Mouse (Mus musculus): ENCODE data around the gene Dennd4a. TPM values are rescaled to one million over a fixed set of nuclear protein-coding genes. Genes with fewer than 3 reads are reported as not detected.

The Dennd4a gene
- 15.3 and 19.7 TPM in 2 replicates for polyA plus RNA-seq (2014; fragmentation: Nextera tagmentation; extraction: Ambion mirVana)

- no peaks in the 10 kb centered on the region for H3K27me3 ChIP-seq (ENCODE audit: control insufficient read depth, insufficient read depth, low read length)
- H3K9ac ChIP-seq (replicated peaks; ENCODE audit: low read depth, low read length): peak within 1 kb of the TSS; percentile 76
- peak within 1 kb of the TSS; percentile 81 for H3K4me3 ChIP-seq (ENCODE audit: low read depth, low read length)
- H3K36me3 ChIP-seq (ENCODE audit: control insufficient read depth, insufficient read depth, low read length): no peaks in the 10 kb centered on the region
- peak within 1 kb of the TSS; percentile 57 for H3K4me2 ChIP-seq (ENCODE audit: low read depth, low read length)
- H3K4me1 ChIP-seq (ENCODE audit: control insufficient read depth, insufficient read depth, low read length): peaks cover 7% of the 10 kb centered on the region; the same call in 1 of the 2 replicates
- peak within 1 kb of the TSS; percentile 98 for H3K27ac ChIP-seq (ENCODE audit: low read depth, low read length)
- WGBS: under 1% methylated on average over 45 of the region's 51 CpGs
- peak; percentile 98 for ATAC-seq (ENCODE audit: low read depth)
- no peaks in the 10 kb centered on the region for H3K9me3 ChIP-seq (ENCODE audit: control insufficient read depth, low read length)
Observed at GRCm38 (mm10) chr9:64810822-64811537, at the start of gene Dennd4a. Gene Dennd4a (plus strand): TSS chr9:64811340.

- Histone ChIP-seq H3K27ac (ENCODE audit: low read depth, low read length) (no peak overlapping the region), H3K9me3 (ENCODE audit: control insufficient read depth, low read length) (no peaks in the 10 kb centered on the region), H3K4me2 (ENCODE audit: low read depth, low read length) (no peak overlapping the region), H3K27me3 (ENCODE audit: control insufficient read depth, insufficient read depth, low read length) (no peaks in the 10 kb centered on the region), H3K36me3 (ENCODE audit: control insufficient read depth, insufficient read depth, low read length) (no peaks in the 10 kb centered on the region), H3K9ac (replicated peaks; ENCODE audit: low read depth, low read length) (no peak overlapping the region), H3K4me3 (ENCODE audit: low read depth, low read length) (no peak overlapping the region), H3K4me1 (ENCODE audit: control insufficient read depth, insufficient read depth, low read length) (no peaks in the 10 kb centered on the region)
- 90% methylated on average over 2 of the region's 2 CpGs for WGBS
- ATAC-seq (ENCODE audit: low read depth): no peak
Observed at GRCm38 (mm10) chr9:64764824-64765223, 46.3 kb upstream of the Dennd4a start.

DNA sequence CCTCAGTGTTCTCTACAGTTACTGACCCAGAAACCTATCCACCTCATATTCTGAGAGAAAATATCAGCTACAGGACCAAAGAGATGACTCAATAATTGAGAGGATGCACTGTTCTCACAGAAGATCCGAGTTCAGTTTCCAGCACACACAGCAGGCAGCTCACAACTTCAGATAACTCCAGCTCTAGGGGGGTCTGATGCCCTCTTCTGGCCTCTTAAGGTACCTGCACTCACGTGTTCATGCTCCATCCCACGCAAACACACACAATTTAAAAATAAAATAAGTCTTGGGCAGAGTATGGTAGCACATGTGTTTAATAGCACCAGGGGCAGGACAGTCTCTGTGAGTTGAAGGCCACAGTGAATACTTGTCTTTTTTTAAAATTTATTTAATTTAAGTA lies 45.0 kb upstream of the Dennd4a start:
- no peak for ATAC-seq (ENCODE audit: low read depth)
- Histone ChIP-seq H3K4me3 (ENCODE audit: low read depth, low read length) (no peak overlapping the region), H3K27me3 (ENCODE audit: control insufficient read depth, insufficient read depth, low read length) (no peaks in the 10 kb centered on the region), H3K4me2 (ENCODE audit: low read depth, low read length) (no peak overlapping the region), H3K9me3 (ENCODE audit: control insufficient read depth, low read length) (no peaks in the 10 kb centered on the region), H3K4me1 (ENCODE audit: control insufficient read depth, insufficient read depth, low read length) (no peaks in the 10 kb centered on the region), H3K27ac (ENCODE audit: low read depth, low read length) (no peak overlapping the region), H3K36me3 (ENCODE audit: control insufficient read depth, insufficient read depth, low read length) (no peaks in the 10 kb centered on the region), H3K9ac (replicated peaks; ENCODE audit: low read depth, low read length) (no peak overlapping the region)
- WGBS: 89% methylated on average over 3 of the region's 3 CpGs

- no peak for ATAC-seq (ENCODE audit: low read depth)
- Histone ChIP-seq H3K27ac (ENCODE audit: low read depth, low read length) (no peak overlapping the region), H3K9ac (replicated peaks; ENCODE audit: low read depth, low read length) (no peak overlapping the region), H3K27me3 (ENCODE audit: control insufficient read depth, insufficient read depth, low read length) (no peaks in the 10 kb centered on the region), H3K4me2 (ENCODE audit: low read depth, low read length) (no peak overlapping the region), H3K4me1 (ENCODE audit: control insufficient read depth, insufficient read depth, low read length) (no peaks in the 10 kb centered on the region), H3K36me3 (ENCODE audit: control insufficient read depth, insufficient read depth, low read length) (no peaks in the 10 kb centered on the region), H3K4me3 (ENCODE audit: low read depth, low read length) (no peak overlapping the region), H3K9me3 (ENCODE audit: control insufficient read depth, low read length) (no peaks in the 10 kb centered on the region)
- WGBS: 48% methylated on average over 1 of the region's 1 CpGs
Observed at GRCm38 (mm10) chr9:64767796-64768195, 43.3 kb upstream of the Dennd4a start.

DNA sequence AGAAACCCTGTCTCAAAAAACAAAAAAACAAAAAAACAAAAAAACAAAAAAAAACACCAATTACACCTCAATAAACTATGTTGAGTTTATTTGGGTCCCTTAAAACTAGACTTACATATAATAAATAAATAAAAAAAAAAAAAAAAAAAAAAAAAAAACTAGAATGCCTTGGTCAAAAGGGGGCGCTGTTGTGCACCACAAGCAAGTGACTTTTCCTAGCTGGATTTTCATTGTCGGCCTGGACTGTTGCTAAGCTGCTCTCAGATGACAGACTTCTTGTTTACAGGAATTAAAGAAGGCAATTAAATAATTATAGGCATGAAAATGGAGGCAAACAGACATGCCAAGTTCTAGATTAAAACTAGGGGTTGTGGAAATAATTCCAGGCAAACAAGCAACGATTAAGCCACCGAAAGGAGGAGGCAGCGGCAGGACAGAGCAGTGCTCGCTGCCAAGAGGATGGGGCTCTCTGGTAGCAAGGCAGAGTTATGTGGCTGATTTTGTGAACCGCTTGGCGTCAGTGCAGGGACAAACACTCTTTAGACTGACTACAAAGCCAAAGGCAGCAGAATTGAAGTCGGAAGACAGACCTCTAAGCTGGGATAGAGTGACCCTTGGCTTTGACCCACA lies 42.0 kb upstream of the Dennd4a start:
- WGBS: 39% methylated on average over 9 of the region's 9 CpGs
- no peaks in the 10 kb centered on the region for H3K4me1 ChIP-seq (ENCODE audit: control insufficient read depth, insufficient read depth, low read length)
- ATAC-seq (ENCODE audit: low read depth): no peak
- H3K4me2 ChIP-seq (ENCODE audit: low read depth, low read length): no peak overlapping the region
- no peaks in the 10 kb centered on the region for H3K27me3 ChIP-seq (ENCODE audit: control insufficient read depth, insufficient read depth, low read length)
- H3K36me3 ChIP-seq (ENCODE audit: control insufficient read depth, insufficient read depth, low read length): no peaks in the 10 kb centered on the region
- H3K9me3 ChIP-seq (ENCODE audit: control insufficient read depth, low read length): no peaks in the 10 kb centered on the region
- peak overlapping the region; percentile 23; the same call in 1 of the 2 replicates for H3K27ac ChIP-seq (ENCODE audit: low read depth, low read length)
- no peak overlapping the region for H3K9ac ChIP-seq (replicated peaks; ENCODE audit: low read depth, low read length)
- no peak overlapping the region for H3K4me3 ChIP-seq (ENCODE audit: low read depth, low read length)

GRCm38 (mm10) chr9:64769911-64770310 lies 41.2 kb upstream of the Dennd4a start:
- no peaks in the 10 kb centered on the region for H3K36me3 ChIP-seq (ENCODE audit: control insufficient read depth, insufficient read depth, low read length)
- WGBS: 94% methylated on average over 6 of the region's 6 CpGs
- ATAC-seq (ENCODE audit: low read depth): no peak
- no peak overlapping the region for H3K4me3 ChIP-seq (ENCODE audit: low read depth, low read length)
- no peak overlapping the region for H3K4me2 ChIP-seq (ENCODE audit: low read depth, low read length)
- H3K9ac ChIP-seq (replicated peaks; ENCODE audit: low read depth, low read length): no peak overlapping the region
- H3K9me3 ChIP-seq (ENCODE audit: control insufficient read depth, low read length): no peaks in the 10 kb centered on the region
- H3K27me3 ChIP-seq (ENCODE audit: control insufficient read depth, insufficient read depth, low read length): no peaks in the 10 kb centered on the region
- no peak overlapping the region for H3K27ac ChIP-seq (ENCODE audit: low read depth, low read length)
- H3K4me1 ChIP-seq (ENCODE audit: control insufficient read depth, insufficient read depth, low read length): no peaks in the 10 kb centered on the region; the same call in 1 of the 2 replicates

DNA sequence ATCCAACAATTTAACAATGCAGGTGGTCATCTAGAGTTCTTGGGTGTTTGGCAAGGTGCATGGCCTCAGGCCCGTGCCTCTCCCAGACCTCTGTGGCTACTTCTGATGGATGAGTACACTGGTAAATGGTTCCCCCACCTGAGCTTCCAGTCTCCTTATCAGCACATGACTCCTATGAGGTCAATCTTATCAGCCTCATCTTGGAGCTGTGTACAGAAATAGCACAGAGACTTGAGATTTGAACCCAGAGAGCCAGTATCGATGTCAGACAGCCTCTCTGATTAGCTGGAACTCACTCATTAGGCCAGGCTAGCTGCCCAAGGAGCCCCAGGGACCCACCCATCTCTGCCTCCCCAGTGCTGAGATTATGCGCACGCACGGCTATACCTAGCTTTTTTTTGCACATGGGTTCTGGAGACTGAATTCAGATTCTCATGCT lies 40.7 kb upstream of the Dennd4a start:
- H3K9me3 ChIP-seq (ENCODE audit: control insufficient read depth, low read length): no peaks in the 10 kb centered on the region
- no peak overlapping the region for H3K27ac ChIP-seq (ENCODE audit: low read depth, low read length)
- H3K27me3 ChIP-seq (ENCODE audit: control insufficient read depth, insufficient read depth, low read length): no peaks in the 10 kb centered on the region
- no peaks in the 10 kb centered on the region for H3K36me3 ChIP-seq (ENCODE audit: control insufficient read depth, insufficient read depth, low read length)
- H3K9ac ChIP-seq (replicated peaks; ENCODE audit: low read depth, low read length): no peak overlapping the region
- H3K4me1 ChIP-seq (ENCODE audit: control insufficient read depth, insufficient read depth, low read length): no peaks in the 10 kb centered on the region; the same call in 1 of the 2 replicates
- no peak overlapping the region for H3K4me3 ChIP-seq (ENCODE audit: low read depth, low read length)
- H3K4me2 ChIP-seq (ENCODE audit: low read depth, low read length): no peak overlapping the region
- ATAC-seq (ENCODE audit: low read depth): no peak
- WGBS: 76% methylated on average over 5 of the region's 5 CpGs

DNA sequence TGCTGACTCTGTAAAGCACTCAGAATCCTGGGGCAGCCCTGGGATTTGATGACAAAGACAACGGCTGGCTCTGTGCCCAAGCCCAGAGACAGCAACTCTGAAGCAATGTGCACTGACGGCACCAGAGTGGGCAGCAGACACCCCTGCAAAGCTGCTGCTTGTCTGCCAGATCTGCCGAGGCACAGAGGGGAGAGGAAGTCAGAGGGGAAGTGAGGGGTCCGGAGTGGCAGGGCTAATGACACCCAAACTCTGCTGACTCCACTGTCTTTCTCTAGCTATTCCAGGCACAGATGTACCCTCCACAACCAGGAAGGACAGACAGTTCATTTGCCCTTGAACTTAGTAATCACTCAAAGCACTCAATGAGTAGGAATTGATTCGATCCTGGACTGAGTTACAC lies 39.9 kb upstream of the Dennd4a start:
- no peak for ATAC-seq (ENCODE audit: low read depth)
- H3K9ac ChIP-seq (replicated peaks; ENCODE audit: low read depth, low read length): no peak overlapping the region
- no peaks in the 10 kb centered on the region for H3K27me3 ChIP-seq (ENCODE audit: control insufficient read depth, insufficient read depth, low read length)
- H3K4me2 ChIP-seq (ENCODE audit: low read depth, low read length): no peak overlapping the region
- H3K27ac ChIP-seq (ENCODE audit: low read depth, low read length): no peak overlapping the region
- H3K36me3 ChIP-seq (ENCODE audit: control insufficient read depth, insufficient read depth, low read length): no peaks in the 10 kb centered on the region
- no peaks in the 10 kb centered on the region for H3K9me3 ChIP-seq (ENCODE audit: control insufficient read depth, low read length)
- WGBS: 45% methylated on average over 5 of the region's 5 CpGs
- no peak overlapping the region for H3K4me3 ChIP-seq (ENCODE audit: low read depth, low read length)
- H3K4me1 ChIP-seq (ENCODE audit: control insufficient read depth, insufficient read depth, low read length): no peaks in the 10 kb centered on the region; the same call in 1 of the 2 replicates

- H3K4me3 ChIP-seq (ENCODE audit: low read depth, low read length): no peak overlapping the region
- 84% methylated on average over 8 of the region's 8 CpGs for WGBS
Observed at GRCm38 (mm10) chr9:64773254-64773653, 37.9 kb upstream of the Dennd4a start.

More at GRCm38 (mm10) chr9:64773254-64773653, 37.9 kb upstream of the Dennd4a start:
- H3K4me1 ChIP-seq (ENCODE audit: control insufficient read depth, insufficient read depth, low read length): no peaks in the 10 kb centered on the region; the same call in 1 of the 2 replicates
- H3K27ac ChIP-seq (ENCODE audit: low read depth, low read length): no peak overlapping the region
- H3K36me3 ChIP-seq (ENCODE audit: control insufficient read depth, insufficient read depth, low read length): no peaks in the 10 kb centered on the region
- no peaks in the 10 kb centered on the region for H3K27me3 ChIP-seq (ENCODE audit: control insufficient read depth, insufficient read depth, low read length)
- no peak overlapping the region for H3K4me2 ChIP-seq (ENCODE audit: low read depth, low read length)
- no peak for ATAC-seq (ENCODE audit: low read depth)
- H3K9ac ChIP-seq (replicated peaks; ENCODE audit: low read depth, low read length): no peak overlapping the region
- no peaks in the 10 kb centered on the region for H3K9me3 ChIP-seq (ENCODE audit: control insufficient read depth, low read length)

Measured in neural tube, embryonic 14.5 days (tissue).